Mouse (Mus musculus) neural tube, embryonic 11.5 days (tissue): ENCODE measurements at regions not wholly inside any gene's neighbourhood (a gene's known extent, or its start where the extent isn't known, plus 50 kb on each side); places are given as distances from the start of the nearest gene placed in this dataset.

Experiments
- ATAC-seq: fragments of 200-750 bp; cut with Nextera tagmentation; 2 replicates; pipeline ENCODE4 v1.8.0; 2017; ENCODE audit warnings: moderate number of reproducible peaks, mild to moderate bottlenecking, moderate TSS enrichment, moderate library complexity; ENCODE audit not compliant: insufficient read depth, low FRiP score, low TSS enrichment
- DNase-seq: peaks from one replicate; pipeline ENCODE4 v3.0.0-alpha.2; 2015; ENCODE audit warnings: low spot score
- H3K27ac ChIP-seq: fragments of 300-500 bp; sonication (generic); 2 replicates; pipeline ENCODE4 v1.5.1; 2014; ENCODE audit warnings: low read depth, mild to moderate bottlenecking, low read length
- H3K27me3 ChIP-seq: fragments of 300-500 bp; sonication (generic); 2 replicates; pipeline ENCODE4 v1.6.1; 2014; ENCODE audit warnings: mild to moderate bottlenecking, low read length, mixed read lengths; ENCODE audit not compliant: control insufficient read depth, insufficient read depth
- H3K36me3 ChIP-seq: fragments of 300-500 bp; sonication (generic); 2 replicates; pipeline ENCODE4 v1.6.1; 2014; ENCODE audit warnings: mild to moderate bottlenecking, low read length, moderate library complexity, mixed read lengths; ENCODE audit not compliant: control insufficient read depth, insufficient read depth
- H3K4me1 ChIP-seq: fragments of 300-500 bp; sonication (generic); 2 replicates; pipeline ENCODE4 v1.6.1; 2014; ENCODE audit warnings: low read length, mixed read lengths; ENCODE audit not compliant: control insufficient read depth, insufficient read depth
- H3K4me2 ChIP-seq: fragments of 300-500 bp; sonication (generic); 2 replicates; pipeline ENCODE4 v1.6.1; 2014; ENCODE audit warnings: low read depth, mild to moderate bottlenecking, moderate library complexity
- H3K4me3 ChIP-seq: fragments of 300-500 bp; sonication (generic); 2 replicates; pipeline ENCODE4 v1.5.1; 2014; ENCODE audit warnings: low read depth, low read length
- H3K9ac ChIP-seq: fragments of 300-500 bp; sonication (generic); 2 replicates; pipeline ENCODE4 v1.6.1; 2014; ENCODE audit warnings: mild to moderate bottlenecking, low read length
- H3K9me3 ChIP-seq: fragments of 300-500 bp; sonication (generic); 2 replicates; pipeline ENCODE4 v1.6.1; 2016; ENCODE audit warnings: low read length; ENCODE audit not compliant: control insufficient read depth
- WGBS: fragments of 180-500 bp; shearing (Covaris S2); extraction: QIAGEN DNeasy Blood & Tissue Kit; methylation state at CpG from one replicate; pipeline ENCODE4 v1.1.7; 2014; 5-methylcytosine and 5-hydroxymethylcytosine counted together

GRCm38 (mm10) chr13:48013336-48013750 is 247.7 kb upstream of the Id4 start:
- 0 out of 2 replicates have a peak overlapping the region, but pooled peaks have one; percentile 31 for H3K27ac ChIP-seq
- 36% methylated on average over 7 of the region's 7 CpGs for WGBS
- no peaks in the 10 kb centered on the region for H3K9me3 ChIP-seq
- no peaks in the 10 kb centered on the region for H3K36me3 ChIP-seq
- ATAC-seq = peak; percentile 79
- H3K27me3 ChIP-seq = no peaks in the 10 kb centered on the region
- H3K4me2 ChIP-seq = no peak overlapping the region
- no peak overlapping the region for H3K9ac ChIP-seq
- no peaks in the 10 kb centered on the region for H3K4me1 ChIP-seq
- no peak overlapping the region for H3K4me3 ChIP-seq
- peak; percentile 65 for DNase-seq

DNA sequence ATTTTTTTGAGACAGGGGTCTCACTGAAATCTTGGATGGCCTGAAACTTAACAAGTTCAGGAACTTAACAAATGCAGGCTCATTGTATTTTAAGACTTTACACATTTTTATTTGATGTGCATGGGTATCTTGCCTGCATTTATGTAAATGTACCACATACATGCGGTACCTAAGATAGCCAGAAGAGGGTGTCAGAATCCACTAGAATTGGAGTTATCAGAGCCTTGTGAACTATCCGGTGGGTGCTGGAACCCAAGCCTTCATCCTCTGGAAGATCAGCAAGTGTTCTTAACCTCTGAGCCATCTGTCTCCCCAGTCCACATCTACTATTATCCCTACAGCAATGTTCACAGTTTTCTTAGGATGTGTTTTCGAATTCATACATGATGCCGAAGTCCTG is 245.7 kb upstream of the Id4 start:
- Histone ChIP-seq H3K9me3 (no peaks in the 10 kb centered on the region), H3K4me2 (no peak overlapping the region), H3K9ac (no peak overlapping the region), H3K4me1 (no peaks in the 10 kb centered on the region), H3K27me3 (no peaks in the 10 kb centered on the region), H3K4me3 (no peak overlapping the region), H3K36me3 (no peaks in the 10 kb centered on the region), H3K27ac (no peak overlapping the region)
- ATAC-seq (no peak), DNase-seq (no peak)
- WGBS = 88% methylated on average over 4 of the region's 4 CpGs

- Histone ChIP-seq H3K27ac (no peak overlapping the region), H3K4me3 (no peak overlapping the region), H3K9me3 (no peaks in the 10 kb centered on the region), H3K36me3 (no peaks in the 10 kb centered on the region), H3K4me1 (no peaks in the 10 kb centered on the region), H3K27me3 (no peaks in the 10 kb centered on the region), H3K4me2 (no peak overlapping the region), H3K9ac (no peak overlapping the region)
- ATAC-seq (no peak), DNase-seq (no peak)
- WGBS = 75% methylated on average over 3 of the region's 3 CpGs
Observed at GRCm38 (mm10) chr13:48016051-48016450, 245.0 kb upstream of the Id4 start.

DNA sequence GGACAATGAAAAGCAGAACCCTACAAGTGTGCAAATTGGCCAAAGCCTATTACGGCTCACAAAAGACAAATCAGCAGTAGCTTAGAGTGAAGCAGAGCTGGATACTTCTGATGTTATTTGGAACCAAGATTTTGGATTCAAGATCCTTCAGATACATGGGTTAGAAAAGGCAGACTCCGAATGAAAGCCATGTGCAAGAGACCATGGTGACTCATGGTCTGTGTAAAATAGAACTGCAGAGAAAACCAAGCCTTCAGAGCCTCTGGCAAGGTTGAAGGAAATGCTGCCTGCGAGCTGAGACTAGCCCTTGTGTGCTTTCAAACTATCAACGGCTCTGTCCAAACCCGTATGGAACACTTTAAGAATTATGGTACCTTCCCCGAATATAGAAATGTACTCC is 244.4 kb upstream of the Id4 start:
- Histone ChIP-seq H3K27me3 (no peaks in the 10 kb centered on the region), H3K9ac (no peak overlapping the region), H3K36me3 (no peaks in the 10 kb centered on the region), H3K4me1 (no peaks in the 10 kb centered on the region), H3K4me3 (no peak overlapping the region), H3K27ac (no peak overlapping the region), H3K9me3 (no peaks in the 10 kb centered on the region), H3K4me2 (no peak overlapping the region)
- 95% methylated on average over 6 of the region's 6 CpGs for WGBS
- ATAC-seq (no peak), DNase-seq (no peak)

GRCm38 (mm10) chr13:48017649-48018048 is 243.4 kb upstream of the Id4 start:
- DNase-seq (no peak), ATAC-seq (no peak)
- H3K9ac ChIP-seq = no peak overlapping the region
- WGBS = 86% methylated on average over 8 of the region's 8 CpGs
- H3K27ac ChIP-seq = no peak overlapping the region
- no peaks in the 10 kb centered on the region for H3K9me3 ChIP-seq
- H3K36me3 ChIP-seq = no peaks in the 10 kb centered on the region
- H3K4me3 ChIP-seq = no peak overlapping the region
- no peaks in the 10 kb centered on the region for H3K4me1 ChIP-seq
- no peaks in the 10 kb centered on the region for H3K27me3 ChIP-seq
- no peak overlapping the region for H3K4me2 ChIP-seq

DNA sequence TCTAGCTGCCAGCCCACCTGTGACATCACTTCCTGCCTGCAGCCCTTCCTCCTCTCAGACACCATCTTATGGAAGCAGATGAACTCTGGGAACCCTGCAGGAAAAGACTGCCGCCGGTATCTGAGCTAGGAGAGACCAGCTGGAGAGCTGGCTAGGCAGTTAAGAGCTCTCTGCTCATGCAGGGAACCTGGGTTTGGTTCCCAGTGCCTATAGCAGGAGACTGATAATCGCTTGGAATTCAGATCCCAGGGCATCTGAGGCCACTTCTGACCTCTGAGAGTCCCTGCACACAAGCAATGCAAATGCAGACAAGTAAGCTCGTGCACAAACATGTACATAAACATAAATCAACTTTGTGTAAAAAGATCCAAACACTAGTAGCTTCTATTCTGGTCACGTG is 242.4 kb upstream of the Id4 start:
- no peak overlapping the region for H3K9ac ChIP-seq
- no peak overlapping the region for H3K4me2 ChIP-seq
- H3K4me1 ChIP-seq = no peaks in the 10 kb centered on the region
- no peak for ATAC-seq
- H3K4me3 ChIP-seq = no peak overlapping the region
- H3K27me3 ChIP-seq = no peaks in the 10 kb centered on the region
- DNase-seq = no peak
- H3K9me3 ChIP-seq = no peaks in the 10 kb centered on the region
- no peaks in the 10 kb centered on the region for H3K36me3 ChIP-seq
- 80% methylated on average over 5 of the region's 5 CpGs for WGBS
- H3K27ac ChIP-seq = no peak overlapping the region

GRCm38 (mm10) chr13:48022958-48023615 is 237.9 kb upstream of the Id4 start:
- 71% methylated on average over 7 of the region's 7 CpGs for WGBS
- no peak overlapping the region for H3K4me3 ChIP-seq
- ATAC-seq (no peak), DNase-seq (no peak)
- no peak overlapping the region for H3K4me2 ChIP-seq
- H3K36me3 ChIP-seq = no peaks in the 10 kb centered on the region
- no peak overlapping the region for H3K27ac ChIP-seq
- no peak overlapping the region for H3K9ac ChIP-seq
- no peaks in the 10 kb centered on the region for H3K9me3 ChIP-seq
- H3K4me1 ChIP-seq = no peaks in the 10 kb centered on the region
- H3K27me3 ChIP-seq = no peaks in the 10 kb centered on the region

- Histone ChIP-seq H3K4me2 (no peak overlapping the region), H3K27me3 (no peaks in the 10 kb centered on the region), H3K9me3 (no peaks in the 10 kb centered on the region), H3K27ac (no peak overlapping the region), H3K4me3 (no peak overlapping the region), H3K36me3 (no peaks in the 10 kb centered on the region), H3K9ac (no peak overlapping the region), H3K4me1 (no peaks in the 10 kb centered on the region)
- ATAC-seq = no peak
- 78% methylated on average over 7 of the region's 7 CpGs for WGBS
- no peak for DNase-seq
Observed at GRCm38 (mm10) chr13:48027775-48028489, 233.1 kb upstream of the Id4 start.

DNA sequence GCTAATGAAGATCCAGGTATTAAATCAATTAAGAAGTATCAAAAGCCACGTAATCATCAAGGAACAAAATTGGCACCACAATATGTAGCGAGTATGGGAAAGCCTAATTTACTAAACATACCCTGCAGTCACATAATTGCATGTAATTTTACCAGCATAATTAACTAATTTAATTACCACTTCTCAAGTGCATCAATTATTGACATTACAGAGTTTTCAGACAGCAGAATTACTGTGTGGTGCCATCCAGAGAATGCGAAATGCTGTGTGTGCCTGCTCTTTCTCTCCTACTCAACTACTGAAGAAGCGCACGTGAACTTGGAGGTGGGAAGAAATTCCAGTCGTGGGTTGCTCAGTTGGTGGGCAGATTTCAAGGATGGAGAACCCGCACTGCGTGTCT is 229.5 kb upstream of the Id4 start:
- Histone ChIP-seq H3K4me2 (no peak overlapping the region), H3K4me1 (no peaks in the 10 kb centered on the region), H3K36me3 (no peaks in the 10 kb centered on the region), H3K9me3 (no peaks in the 10 kb centered on the region), H3K9ac (no peak overlapping the region), H3K4me3 (no peak overlapping the region), H3K27me3 (no peaks in the 10 kb centered on the region), H3K27ac (no peak overlapping the region)
- DNase-seq = no peak
- 85% methylated on average over 8 of the region's 8 CpGs for WGBS
- no peak for ATAC-seq
